Mouse (Mus musculus) heart, adult 2 months (tissue): ENCODE results near the gene Rc3h2. TPM values are rescaled to one million over a fixed set of nuclear protein-coding genes. Genes with fewer than 3 reads are reported as not detected.

Experiments
- DNase-seq, 2 experiments: peaks; one replicate each; pipeline ENCODE4 v3.0.0; 2021
- H3K27ac ChIP-seq: fragments of 200-600 bp; 2 replicates; pipeline ENCODE4 v1.8.1; 2022
- H3K27me3 ChIP-seq: fragments of 200-500 bp; 2 replicates; pipeline ENCODE4 v1.6.1; 2012; ENCODE audit warnings: mild to moderate bottlenecking, low read length, inconsistent platforms, mixed read lengths; ENCODE audit not compliant: control insufficient read depth, insufficient read depth
- H3K36me3 ChIP-seq: fragments of 200-500 bp; 2 replicates; pipeline ENCODE4 v1.6.1; 2012; ENCODE audit warnings: low read length, inconsistent platforms; ENCODE audit not compliant: control insufficient read depth, insufficient read depth
- H3K4me1 ChIP-seq: fragments of 200-500 bp; 2 replicates; pipeline ENCODE4 v1.6.1; 2011; ENCODE audit warnings: low read length; ENCODE audit not compliant: control insufficient read depth, insufficient read depth
- H3K4me3 ChIP-seq: fragments of 200-600 bp; 2 replicates; pipeline ENCODE4 v1.8.1; 2022
- H3K79me2 ChIP-seq: fragments of 200-500 bp; replicated peaks from 2 replicates; pipeline ENCODE4 v1.6.1; 2012; ENCODE audit warnings: mild to moderate bottlenecking, inconsistent platforms, low read length, moderate library complexity, mixed read lengths; ENCODE audit not compliant: control insufficient read depth, insufficient read depth
- H3K9ac ChIP-seq: fragments of 200-500 bp; 2 replicates; pipeline ENCODE4 v1.6.1; 2012; ENCODE audit warnings: low read depth, mild to moderate bottlenecking, control low read depth, inconsistent platforms, low read length, mixed read lengths
- CTCF ChIP-seq: fragments of 200-600 bp; IDR thresholded peaks from 2 replicates; pipeline ENCODE4 v1.8.1; 2022; ENCODE audit warnings: antibody characterized with exemption, mild to moderate bottlenecking, moderate library complexity
- EP300 ChIP-seq: fragments of 200-500 bp; IDR thresholded peaks from 2 replicates; pipeline ENCODE4 v1.6.1; 2011; ENCODE audit warnings: low read depth, low read length, control low read depth; ENCODE audit not compliant: insufficient read depth
- POLR2A ChIP-seq: fragments of 200-500 bp; IDR thresholded peaks from 2 replicates; pipeline ENCODE4 v1.6.1; 2011; ENCODE audit warnings: mild to moderate bottlenecking, low read depth, low read length, control low read depth; ENCODE audit not compliant: insufficient read depth
- WGBS: fragments of 180-500 bp; shearing (Covaris S2); methylation state at CpG from one replicate; pipeline ENCODE4 v1.1.7; 2018; 5-methylcytosine and 5-hydroxymethylcytosine counted together
- intact Hi-C: fragments of 180-260 bp; cut with DNase I; formaldehyde crosslinking; loops from one replicate; pipeline ENCODE4 v1.15.1; 2025
- polyA plus RNA-seq: library from polyadenylated mRNA; depleted of rRNA; stranded (reverse); fragments of >200 nt; gene quantifications from 2 replicates; pipeline ENCODE4 v1.2.3, GENCODE M21; 2012; rRNA removed
- total RNA-seq, 2 experiments: library from RNA; stranded (reverse); gene quantifications; 2 replicates each; pipeline ENCODE4 v1.2.3; 2021

Rc3h2 gene
- total and polyA plus RNA-seq, 3 experiments: 5.9 to 35.0 (median 28.2) TPM

GRCm38 (mm10) chr2:37358633-37359540 lies 63.8 kb downstream of the Rc3h2 start, which contains the start of gene Pdcl:
TSS of gene Pdcl (minus strand) at chr2:37359332.
- no peaks in the 10 kb centered on the region for H3K79me2 ChIP-seq
- H3K4me1 ChIP-seq: no peaks in the 10 kb centered on the region; the same call in 1 of the 2 replicates
- TF ChIP-seq EP300: peak; percentile 35; the same call in 1 of the 2 replicates
- no peak for TF ChIP-seq CTCF
- peak; percentile 87 for TF ChIP-seq POLR2A
- DNase-seq: peak; percentile 90 to 93
- H3K9ac ChIP-seq: peak within 1 kb of the TSS; percentile 83
- intact Hi-C loops: no loop called here
- no peaks in the 10 kb centered on the region for H3K27me3 ChIP-seq
- under 1% methylated on average over 42 of the region's 42 CpGs for WGBS
- H3K36me3 ChIP-seq: peaks cover 4% of the 10 kb centered on the region
- peak within 1 kb of the TSS; percentile 98 for H3K27ac ChIP-seq
- H3K4me3 ChIP-seq: peak within 1 kb of the TSS; percentile 91

GRCm38 (mm10) chr2:37355571-37355970 lies 67.1 kb downstream of the Rc3h2 start:
- Histone ChIP-seq H3K9ac (no peak overlapping the region), H3K27me3 (no peaks in the 10 kb centered on the region), H3K4me3 (no peak overlapping the region), H3K79me2 (no peaks in the 10 kb centered on the region), H3K27ac (no peak overlapping the region), H3K4me1 (no peaks in the 10 kb centered on the region; the same call in 1 of the 2 replicates), H3K36me3 (peaks cover 16% of the 10 kb centered on the region)
- no peak for TF ChIP-seq CTCF
- TF ChIP-seq EP300: no peak
- no peak for TF ChIP-seq POLR2A
- WGBS: 94% methylated on average over 5 of the region's 5 CpGs
- no peak for DNase-seq
- intact Hi-C loops: no loop called here

GRCm38 (mm10) chr2:37351671-37352070 lies 71.0 kb downstream of the Rc3h2 start:
- no peak for TF ChIP-seq POLR2A
- TF ChIP-seq EP300: no peak
- no peak for TF ChIP-seq CTCF
- no peak for DNase-seq
- H3K79me2 ChIP-seq: no peaks in the 10 kb centered on the region
- intact Hi-C loops: no loop called here
- 53% methylated on average over 7 of the region's 7 CpGs for WGBS
- no peaks in the 10 kb centered on the region for H3K4me1 ChIP-seq
- peaks cover 12% of the 10 kb centered on the region for H3K36me3 ChIP-seq
- H3K27ac ChIP-seq: no peak overlapping the region
- no peak overlapping the region for H3K4me3 ChIP-seq
- no peaks in the 10 kb centered on the region for H3K27me3 ChIP-seq
- no peak overlapping the region for H3K9ac ChIP-seq

DNA sequence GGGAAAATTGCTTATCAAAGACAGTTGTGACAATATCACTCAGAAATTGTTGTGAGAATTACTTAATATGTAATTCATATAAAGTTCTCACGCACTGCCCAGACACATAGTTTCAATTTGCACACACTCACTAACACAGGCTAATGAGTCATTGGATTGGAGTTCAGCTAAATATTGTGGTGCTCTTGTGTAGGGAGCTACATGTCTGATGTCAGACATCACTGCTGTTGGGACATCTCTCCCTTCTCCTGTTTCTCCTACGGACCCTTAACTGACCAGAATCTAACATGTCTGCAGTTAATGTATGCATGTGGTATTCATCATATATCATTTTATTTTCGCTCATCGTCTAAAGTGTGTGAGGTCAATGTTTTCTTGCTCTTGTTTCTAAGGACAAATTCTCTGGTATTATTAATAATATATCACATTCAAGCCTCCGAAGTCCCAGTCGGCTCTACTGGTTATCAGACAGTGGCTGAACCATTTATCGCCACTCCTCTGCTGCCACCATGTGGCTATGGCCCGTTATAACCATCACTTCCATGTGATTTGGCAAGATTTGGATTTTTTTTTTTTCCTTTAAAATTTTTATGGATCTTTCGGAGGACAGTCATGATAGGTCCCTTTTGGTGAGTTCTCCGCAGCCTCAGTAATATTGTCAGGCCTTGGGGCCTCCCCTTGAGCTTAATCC lies 84.1 kb downstream of the Rc3h2 start:
- peak in 1 of 2 experiments; percentile 55 for DNase-seq
- Histone ChIP-seq H3K4me3 (no peak overlapping the region), H3K79me2 (no peaks in the 10 kb centered on the region), H3K27ac (no peak overlapping the region), H3K4me1 (no peaks in the 10 kb centered on the region), H3K27me3 (no peaks in the 10 kb centered on the region), H3K9ac (no peak overlapping the region), H3K36me3 (no peaks in the 10 kb centered on the region)
- 51% methylated on average over 10 of the region's 10 CpGs for WGBS
- TF ChIP-seq POLR2A (no peak), CTCF (peak; percentile 84)
- intact Hi-C loops: no loop called here

DNA sequence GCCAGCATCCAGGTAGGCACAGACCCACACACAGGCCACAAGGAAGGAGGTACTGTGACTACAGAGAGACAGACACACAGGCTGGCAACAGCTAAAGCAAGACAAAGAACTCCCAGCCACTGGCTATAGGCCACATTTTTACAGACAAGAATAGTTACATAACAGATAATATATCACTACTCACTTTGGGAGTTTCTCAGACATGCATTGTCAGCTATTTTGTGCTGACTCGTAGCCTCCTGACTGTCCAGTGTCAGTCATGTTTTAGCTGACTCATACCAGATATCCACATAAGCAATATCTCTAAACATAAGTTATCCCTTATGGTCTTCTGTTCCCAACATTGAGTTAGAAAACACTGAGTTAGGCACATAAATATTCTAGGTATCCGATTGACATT lies 89.4 kb downstream of the Rc3h2 start:
- H3K27ac ChIP-seq: no peak overlapping the region
- no peaks in the 10 kb centered on the region for H3K36me3 ChIP-seq
- H3K79me2 ChIP-seq: no peaks in the 10 kb centered on the region
- H3K9ac ChIP-seq: no peak overlapping the region
- DNase-seq: no peak
- 60% methylated on average over 2 of the region's 2 CpGs for WGBS
- no peak for TF ChIP-seq CTCF
- TF ChIP-seq POLR2A: no peak
- TF ChIP-seq EP300: no peak
- H3K4me1 ChIP-seq: no peaks in the 10 kb centered on the region
- intact Hi-C loops: no loop called here
- H3K4me3 ChIP-seq: no peak overlapping the region
- H3K27me3 ChIP-seq: no peaks in the 10 kb centered on the region

DNA sequence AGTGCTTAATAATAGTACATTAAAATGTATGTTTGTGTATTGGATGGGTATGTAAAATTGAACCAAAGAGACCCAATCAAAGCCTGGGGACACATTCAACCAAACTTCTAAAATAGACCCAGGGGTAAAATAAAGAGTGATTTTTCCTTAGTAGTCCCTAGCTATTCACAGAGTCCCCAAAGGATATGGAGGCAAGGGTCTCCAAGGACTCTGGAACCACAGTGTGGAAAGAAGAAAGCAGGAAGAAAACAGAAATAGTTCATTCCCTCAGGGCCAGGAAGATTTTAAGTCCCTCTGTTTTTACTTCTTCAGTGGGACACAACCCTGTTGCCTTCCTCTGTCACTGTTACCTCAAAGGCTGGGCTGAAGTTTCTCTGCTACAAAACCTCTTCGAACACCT lies 96.5 kb downstream of the Rc3h2 start, which contains the start of gene Olfr368:
TSS of gene Olfr368 (plus strand) at position 301 of the 400 bp plus-strand sequence.
- intact Hi-C loops: no loop called here
- WGBS: 68% methylated on average over 1 of the region's 1 CpGs
- H3K4me1 ChIP-seq: no peaks in the 10 kb centered on the region

More for the DNA sequence above, 96.5 kb downstream of the Rc3h2 start, which contains the start of gene Olfr368:
- H3K79me2 ChIP-seq: no peaks in the 10 kb centered on the region
- H3K9ac ChIP-seq: no peak within 1 kb of the TSS
- H3K36me3 ChIP-seq: no peaks in the 10 kb centered on the region
- TF ChIP-seq EP300: no peak
- TF ChIP-seq CTCF: no peak
- no peak for TF ChIP-seq POLR2A
- H3K27me3 ChIP-seq: no peaks in the 10 kb centered on the region
- no peak within 1 kb of the TSS for H3K27ac ChIP-seq
- H3K4me3 ChIP-seq: no peak within 1 kb of the TSS
- DNase-seq: no peak

Other genes starting within 250 kb of the Rc3h2 start
- not detected for gene Olfr365, start 234.7 kb downstream of the Rc3h2 start, total RNA-seq
- not detected in 2 replicates for gene Olfr365, start 234.7 kb downstream of the Rc3h2 start, polyA plus RNA-seq
- gene Olfr366, start 211.3 kb downstream of the Rc3h2 start, total RNA-seq: not detected
- gene Olfr366, start 211.3 kb downstream of the Rc3h2 start, polyA plus RNA-seq: not detected in 2 replicates
- gene Olfr368, start 96.4 kb downstream of the Rc3h2 start, total RNA-seq: not detected
- not detected in 2 replicates for gene Olfr368, start 96.4 kb downstream of the Rc3h2 start, polyA plus RNA-seq
- 10 to 100 TPM; 18.1 to 18.9 TPM for gene Pdcl, start 63.6 kb downstream of the Rc3h2 start, total RNA-seq
- gene Pdcl, start 63.6 kb downstream of the Rc3h2 start, polyA plus RNA-seq: 7.6 and 16.5 TPM in 2 replicates
- gene Zbtb26, start 20.2 kb upstream of the Rc3h2 start, total RNA-seq: 1 to 10 TPM; 4.4 to 5.0 TPM
- gene Zbtb26, start 20.2 kb upstream of the Rc3h2 start, polyA plus RNA-seq: 1.7 and 3.9 TPM in 2 replicates
- gene Zbtb6, start 20.3 kb upstream of the Rc3h2 start, total RNA-seq: 1 to 10 TPM; 4.4 to 4.6 TPM
- 1.4 and 2.8 TPM in 2 replicates for gene Zbtb6, start 20.3 kb upstream of the Rc3h2 start, polyA plus RNA-seq
- 10 to 100 TPM; 36.9 to 43.8 TPM for gene Rabgap1, start 20.4 kb upstream of the Rc3h2 start, total RNA-seq
- 10.4 and 19.1 TPM in 2 replicates for gene Rabgap1, start 20.4 kb upstream of the Rc3h2 start, polyA plus RNA-seq
- under 1 TPM; 0.63 to 0.73 TPM for gene Gpr21, start 93.4 kb upstream of the Rc3h2 start, total RNA-seq
- gene Gpr21, start 93.4 kb upstream of the Rc3h2 start, polyA plus RNA-seq: 0.37 and 0.50 TPM in 2 replicates